Mouse (Mus musculus): ENCODE measurements around the gene Aaed1.

DNA sequence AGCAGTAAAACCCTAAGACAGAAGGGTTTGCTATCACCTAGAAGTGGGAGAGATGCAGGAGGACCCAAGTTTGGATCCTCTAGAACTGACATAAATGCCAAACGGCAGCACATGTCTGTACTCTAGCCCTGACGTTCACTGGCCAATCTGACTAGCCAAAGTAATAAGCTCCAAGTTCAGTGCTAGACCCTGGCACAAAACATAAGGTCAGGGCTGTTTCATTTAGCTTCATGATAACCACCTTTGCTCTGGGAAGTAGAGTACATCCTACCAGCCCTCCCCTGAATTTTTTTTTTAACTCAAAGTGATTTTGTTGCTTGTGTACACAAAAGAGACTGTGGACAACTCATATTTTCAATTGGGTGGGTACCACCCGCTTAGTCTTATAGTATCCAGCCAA, 48.5 kb upstream of the Aaed1 start:
- TF ChIP-seq CTCF (IDR thresholded peaks at IDR 0.05; ENCODE audit: insufficient read depth, low read length) = no peak
- no peak for TF ChIP-seq POLR2A (IDR thresholded peaks at IDR 0.05; ENCODE audit: borderline replicate concordance, extremely low read depth, low read depth, low read length)
